Mouse (Mus musculus) heart, embryonic 10.5 days (tissue): ENCODE measurements around the gene Gm21616. TPM values are rescaled to one million over a fixed set of nuclear protein-coding genes. Genes with fewer than 3 reads are reported as not detected.
"Not testable (repeated sequence)": the region's sequence is repeated elsewhere in the genome, so short reads cannot be mapped to it uniquely, and the experiment has no call there.

Experiments
- DNase-seq: peaks from one replicate; pipeline ENCODE4 v3.0.0-alpha.2; 2017; ENCODE audit warnings: low spot score
- H3K27ac ChIP-seq: fragments of 300-500 bp; sonication (generic); 2 replicates; pipeline ENCODE4 v1.5.1; 2016; ENCODE audit warnings: mild to moderate bottlenecking
- H3K27me3 ChIP-seq: fragments of 300-500 bp; sonication (generic); 2 replicates; pipeline ENCODE4 v1.6.1; 2016; ENCODE audit warnings: mild to moderate bottlenecking; ENCODE audit not compliant: poor library complexity, insufficient read depth, severe bottlenecking
- H3K36me3 ChIP-seq: fragments of 300-500 bp; sonication (generic); 2 replicates; pipeline ENCODE4 v1.6.1; 2016; ENCODE audit warnings: mild to moderate bottlenecking, moderate library complexity
- H3K4me1 ChIP-seq: fragments of 300-500 bp; sonication (generic); 2 replicates; pipeline ENCODE4 v1.6.1; 2016; ENCODE audit warnings: mild to moderate bottlenecking
- H3K4me3 ChIP-seq: fragments of 300-500 bp; sonication (generic); 2 replicates; pipeline ENCODE4 v1.5.1; 2016; ENCODE audit warnings: mild to moderate bottlenecking, moderate library complexity
- H3K9me3 ChIP-seq: fragments of 300-500 bp; sonication (generic); 2 replicates; pipeline ENCODE4 v1.6.1; 2016; ENCODE audit warnings: mild to moderate bottlenecking, moderate library complexity
- WGBS: fragments of 180-500 bp; shearing (Covaris S2); methylation state at CpG from one replicate; pipeline ENCODE4 v1.1.7; 2016; 5-methylcytosine and 5-hydroxymethylcytosine counted together
- polyA plus RNA-seq: library from polyadenylated mRNA; unstranded; fragments of >200 nt; fragmentation: Nextera tagmentation; extraction: Ambion mirVana; gene quantifications from 2 replicates; pipeline ENCODE4 v1.2.1, GENCODE M21; 2016

Gene Gm21616
- not detected in 2 replicates for polyA plus RNA-seq

GRCm38 (mm10) chrX:125435242-125435641, at the start of gene Gm21616:
Gm21616 (plus strand) TSS chrX:125435542.
- not testable (repeated sequence) for H3K27me3 ChIP-seq, DNase-seq, H3K9me3 ChIP-seq, H3K36me3 ChIP-seq, H3K4me1 ChIP-seq, H3K4me3 ChIP-seq, H3K27ac ChIP-seq
- WGBS, result no CpG with 5 or more reads among the region's 4 CpGs
